Mouse (Mus musculus): ENCODE results near the gene Slc41a2. TPM values are rescaled to one million over a fixed set of nuclear protein-coding genes. Genes with fewer than 3 reads are reported as not detected.

Slc41a2 gene
- polyA plus RNA-seq, 1 experiment from 2014 or later, result 0.84 TPM

DNA sequence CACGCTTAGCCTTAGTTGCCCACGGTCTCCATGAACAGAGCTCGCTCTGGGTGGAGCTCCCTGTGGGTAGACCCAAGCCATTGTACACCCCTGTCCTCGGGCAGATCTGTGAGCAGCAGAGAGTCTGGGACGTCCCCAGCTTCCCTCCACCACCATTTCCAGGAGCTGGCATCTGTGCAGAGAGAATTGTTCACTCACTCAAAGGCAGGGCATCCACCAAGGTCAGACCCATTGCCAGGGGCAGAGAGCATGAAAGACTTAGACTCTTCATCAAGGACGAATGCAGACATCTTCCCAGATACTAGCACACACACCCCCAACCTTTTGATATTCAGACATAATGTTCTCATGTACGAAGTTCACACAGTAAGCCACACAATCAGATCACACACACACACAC, 136.2 kb downstream of the Slc41a2 start:
- Histone ChIP-seq H3K4me1 (ENCODE audit: control insufficient read depth, insufficient read depth, low read length) (peaks cover 12% of the 10 kb centered on the region), H3K36me3 (ENCODE audit: control insufficient read depth, insufficient read depth) (no peaks in the 10 kb centered on the region), H3K4me2 (ENCODE audit: low read depth, low read length) (no peak overlapping the region), H3K9ac (ENCODE audit: low read length) (no peak overlapping the region), H3K4me3 (ENCODE audit: low read length) (no peak overlapping the region), H3K9me3 (replicated peaks; ENCODE audit: control insufficient read depth, low read length) (no peaks in the 10 kb centered on the region), H3K27ac (ENCODE audit: low read length) (no peak overlapping the region), H3K27me3 (ENCODE audit: control insufficient read depth, insufficient read depth, low read length) (no peaks in the 10 kb centered on the region)
- no peak for ATAC-seq (replicated peaks; ENCODE audit: extremely low read depth, insufficient read depth, low FRiP score)
- WGBS, result 84% methylated on average over 7 of the region's 7 CpGs

DNA sequence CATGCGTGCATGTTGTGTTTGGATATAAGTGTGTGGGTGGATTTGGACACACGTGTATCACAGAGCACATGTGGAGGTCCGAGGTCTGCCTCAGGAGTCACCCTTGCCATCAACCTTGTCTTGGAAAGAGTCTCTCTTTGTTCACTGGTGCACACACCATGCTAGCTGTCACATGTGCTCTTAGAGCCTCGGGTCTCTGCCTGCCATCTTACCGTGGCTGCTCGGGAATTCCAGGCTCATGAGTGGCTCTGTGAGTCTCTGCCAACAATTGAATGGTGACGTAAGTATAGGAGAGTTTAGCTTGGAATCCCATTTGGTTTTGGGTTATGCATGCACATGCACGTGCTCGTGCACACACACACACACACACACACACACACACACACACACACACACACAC, 138.4 kb downstream of the Slc41a2 start:
- WGBS, result 59% methylated on average over 9 of the region's 9 CpGs

DNA sequence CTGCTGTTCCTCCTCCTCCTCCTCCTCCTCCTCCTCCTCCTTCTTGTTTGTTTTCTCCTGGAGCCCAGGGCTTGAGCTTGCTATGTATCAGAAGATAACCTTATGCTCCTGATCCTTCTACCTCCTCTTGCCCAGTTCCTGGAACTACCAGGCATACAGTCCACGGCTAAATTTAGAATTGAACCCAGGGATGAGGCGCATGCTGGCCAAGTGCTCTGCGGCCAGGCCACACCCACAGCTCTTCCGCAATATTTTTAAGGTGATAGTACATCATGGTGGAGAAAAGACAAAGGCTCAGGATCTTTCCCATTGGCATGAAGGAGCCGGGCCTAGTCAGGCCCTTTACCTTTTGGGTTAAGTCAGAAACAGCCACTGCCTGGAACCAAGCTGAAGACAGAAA, 139.0 kb downstream of the Slc41a2 start:
- H3K27me3 ChIP-seq (ENCODE audit: control insufficient read depth, insufficient read depth, low read length), result no peaks in the 10 kb centered on the region
- no peaks in the 10 kb centered on the region for H3K36me3 ChIP-seq (ENCODE audit: control insufficient read depth, insufficient read depth)
- 0 out of 2 replicates have a peak overlapping the region, but pooled peaks have one; percentile 9 for H3K27ac ChIP-seq (ENCODE audit: low read length)
- H3K4me1 ChIP-seq (ENCODE audit: control insufficient read depth, insufficient read depth, low read length), result peaks cover 15% of the 10 kb centered on the region
- H3K9ac ChIP-seq (ENCODE audit: low read length), result no peak overlapping the region
- no peak overlapping the region for H3K4me3 ChIP-seq (ENCODE audit: low read length)
- H3K9me3 ChIP-seq (replicated peaks; ENCODE audit: control insufficient read depth, low read length), result no peaks in the 10 kb centered on the region
- H3K4me2 ChIP-seq (ENCODE audit: low read depth, low read length), result no peak overlapping the region
- 0 out of 2 replicates have a peak, but pooled peaks have one; percentile 43 for ATAC-seq (replicated peaks; ENCODE audit: extremely low read depth, insufficient read depth, low FRiP score)
- 41% methylated on average over 5 of the region's 5 CpGs for WGBS

More for the DNA sequence above, 138.4 kb downstream of the Slc41a2 start:
- Histone ChIP-seq H3K9me3 (replicated peaks; ENCODE audit: control insufficient read depth, low read length) (no peaks in the 10 kb centered on the region), H3K4me2 (ENCODE audit: low read depth, low read length) (no peak overlapping the region), H3K4me3 (ENCODE audit: low read length) (no peak overlapping the region), H3K27me3 (ENCODE audit: control insufficient read depth, insufficient read depth, low read length) (no peaks in the 10 kb centered on the region), H3K36me3 (ENCODE audit: control insufficient read depth, insufficient read depth) (no peaks in the 10 kb centered on the region), H3K9ac (ENCODE audit: low read length) (no peak overlapping the region), H3K27ac (ENCODE audit: low read length) (no peak overlapping the region), H3K4me1 (ENCODE audit: control insufficient read depth, insufficient read depth, low read length) (peaks cover 13% of the 10 kb centered on the region)
- no peak for ATAC-seq (replicated peaks; ENCODE audit: extremely low read depth, insufficient read depth, low FRiP score)

DNA sequence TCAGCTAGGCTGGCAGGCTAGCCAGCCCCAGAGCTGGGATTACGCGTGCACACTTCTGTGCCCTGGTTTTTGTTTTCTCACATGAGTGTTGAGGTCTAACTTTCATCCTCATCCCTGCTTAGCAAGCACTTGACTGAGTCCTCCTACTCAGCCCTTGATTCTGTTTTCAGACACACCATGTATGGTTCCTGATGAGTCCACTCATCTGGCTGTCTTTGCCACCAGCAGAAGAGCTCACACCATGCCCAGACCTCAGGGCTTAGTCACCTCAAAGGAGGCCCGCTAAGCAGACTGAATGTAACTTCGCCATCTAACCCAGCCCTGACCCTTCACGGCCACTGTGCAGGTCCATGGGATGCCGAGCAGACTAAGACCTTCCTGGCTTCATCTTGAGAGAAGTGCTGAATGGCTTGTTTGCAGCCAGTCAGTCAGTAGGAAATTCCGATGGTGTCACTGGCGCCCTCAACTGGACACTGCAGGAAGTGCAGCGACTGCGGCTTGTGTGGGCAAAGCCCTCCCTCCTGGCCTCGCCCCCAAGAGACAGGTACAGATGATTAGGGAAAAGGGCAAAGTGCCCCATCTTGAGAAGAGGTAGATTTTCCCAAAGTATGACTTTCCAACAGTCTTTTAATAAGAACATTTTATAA, 139.9 kb downstream of the Slc41a2 start:
- WGBS, result 55% methylated on average over 11 of the region's 11 CpGs
- no peak overlapping the region for H3K4me2 ChIP-seq (ENCODE audit: low read depth, low read length)
- no peaks in the 10 kb centered on the region for H3K9me3 ChIP-seq (replicated peaks; ENCODE audit: control insufficient read depth, low read length)
- H3K27me3 ChIP-seq (ENCODE audit: control insufficient read depth, insufficient read depth, low read length), result no peaks in the 10 kb centered on the region
- no peaks in the 10 kb centered on the region for H3K36me3 ChIP-seq (ENCODE audit: control insufficient read depth, insufficient read depth)
- H3K4me3 ChIP-seq (ENCODE audit: low read length), result no peak overlapping the region
- peaks cover 15% of the 10 kb centered on the region for H3K4me1 ChIP-seq (ENCODE audit: control insufficient read depth, insufficient read depth, low read length)
- ATAC-seq (replicated peaks; ENCODE audit: extremely low read depth, insufficient read depth, low FRiP score), result no peak
- H3K27ac ChIP-seq (ENCODE audit: low read length), result no peak overlapping the region
- H3K9ac ChIP-seq (ENCODE audit: low read length), result no peak overlapping the region

DNA sequence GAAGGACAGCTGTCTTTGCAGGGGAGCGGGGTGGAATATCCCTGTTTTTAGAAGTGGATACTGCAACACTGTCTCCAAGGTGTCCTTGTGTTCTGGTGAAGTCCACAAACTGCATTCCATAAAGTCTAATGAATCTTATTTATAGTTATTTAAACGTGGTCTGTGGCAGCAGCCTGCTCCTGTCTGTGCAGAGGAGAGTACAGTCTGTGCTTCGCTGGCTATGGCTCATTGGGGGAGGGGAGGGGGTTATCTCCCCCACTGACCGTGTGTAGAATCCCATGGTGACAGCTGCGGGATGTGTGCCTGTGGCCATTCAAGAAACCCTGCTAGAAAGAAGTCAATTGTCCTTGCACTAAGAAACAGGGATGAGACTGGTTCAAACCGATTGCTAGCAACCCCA, 145.7 kb downstream of the Slc41a2 start:
- Histone ChIP-seq H3K9ac (ENCODE audit: low read length) (no peak overlapping the region), H3K4me2 (ENCODE audit: low read depth, low read length) (no peak overlapping the region), H3K27ac (ENCODE audit: low read length) (peak overlapping the region; percentile 37; the same call in 1 of the 2 replicates), H3K4me3 (ENCODE audit: low read length) (no peak overlapping the region), H3K4me1 (ENCODE audit: control insufficient read depth, insufficient read depth, low read length) (peaks cover 12% of the 10 kb centered on the region), H3K9me3 (replicated peaks; ENCODE audit: control insufficient read depth, low read length) (0 out of 2 replicates have a peak, but pooled peaks cover 3% of the 10 kb centered on the region), H3K27me3 (ENCODE audit: control insufficient read depth, insufficient read depth, low read length) (no peaks in the 10 kb centered on the region), H3K36me3 (ENCODE audit: control insufficient read depth, insufficient read depth) (peaks cover 9% of the 10 kb centered on the region; the same call in 1 of the 2 replicates)
- 48% methylated on average over 6 of the region's 6 CpGs for WGBS
- ATAC-seq (replicated peaks; ENCODE audit: extremely low read depth, insufficient read depth, low FRiP score), result 0 out of 2 replicates have a peak, but pooled peaks have one; percentile 51

DNA sequence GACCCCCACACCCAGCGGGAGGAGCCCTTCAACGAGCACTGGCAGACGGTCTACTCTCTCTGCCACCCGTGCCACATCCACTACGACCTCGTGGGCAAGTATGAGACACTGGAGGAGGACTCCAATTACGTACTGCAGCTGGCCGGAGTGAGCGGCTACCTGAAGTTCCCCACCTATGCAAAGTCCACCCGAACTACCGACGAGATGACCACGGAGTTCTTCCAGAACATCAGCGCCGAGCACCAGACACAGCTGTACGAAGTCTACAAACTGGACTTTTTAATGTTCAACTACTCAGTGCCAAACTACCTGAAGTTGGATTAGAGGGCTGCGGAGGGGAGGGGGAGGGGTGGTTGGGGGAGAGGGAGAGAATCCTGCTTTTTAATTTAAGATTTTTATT, 146.2 kb downstream of the Slc41a2 start:
- 95% methylated on average over 17 of the region's 17 CpGs for WGBS
- Histone ChIP-seq H3K27me3 (ENCODE audit: control insufficient read depth, insufficient read depth, low read length) (no peaks in the 10 kb centered on the region), H3K27ac (ENCODE audit: low read length) (no peak overlapping the region), H3K4me3 (ENCODE audit: low read length) (no peak overlapping the region), H3K9me3 (replicated peaks; ENCODE audit: control insufficient read depth, low read length) (0 out of 2 replicates have a peak, but pooled peaks cover 3% of the 10 kb centered on the region), H3K4me1 (ENCODE audit: control insufficient read depth, insufficient read depth, low read length) (peaks cover 13% of the 10 kb centered on the region), H3K9ac (ENCODE audit: low read length) (no peak overlapping the region), H3K4me2 (ENCODE audit: low read depth, low read length) (no peak overlapping the region), H3K36me3 (ENCODE audit: control insufficient read depth, insufficient read depth) (peaks cover 9% of the 10 kb centered on the region; the same call in 1 of the 2 replicates)
- no peak for ATAC-seq (replicated peaks; ENCODE audit: extremely low read depth, insufficient read depth, low FRiP score)

DNA sequence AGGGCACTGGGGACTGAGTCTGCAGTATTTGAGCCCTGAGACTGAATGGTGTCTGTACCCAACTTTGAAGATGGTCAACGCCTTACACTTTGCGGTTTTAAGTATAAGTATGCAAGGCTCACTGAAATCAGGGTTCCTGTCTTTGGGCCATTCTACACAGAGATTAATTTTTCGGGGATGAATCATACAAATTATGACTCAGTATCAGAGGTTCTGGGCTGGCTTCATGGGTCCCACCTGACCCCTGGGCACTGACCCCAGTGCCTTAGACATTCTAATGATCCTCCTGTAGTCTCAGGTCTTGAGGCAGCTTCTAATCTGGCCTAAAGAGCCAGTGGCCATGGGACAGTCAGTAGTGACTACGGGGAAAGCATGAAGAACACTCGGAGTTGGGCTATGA, 148.6 kb downstream of the Slc41a2 start:
- no peak for ATAC-seq (replicated peaks; ENCODE audit: extremely low read depth, insufficient read depth, low FRiP score)
- 86% methylated on average over 5 of the region's 5 CpGs for WGBS
- no peak overlapping the region for H3K9ac ChIP-seq (ENCODE audit: low read length)
- H3K4me1 ChIP-seq (ENCODE audit: control insufficient read depth, insufficient read depth, low read length), result peaks cover 18% of the 10 kb centered on the region
- no peak overlapping the region for H3K4me3 ChIP-seq (ENCODE audit: low read length)
- no peak overlapping the region for H3K27ac ChIP-seq (ENCODE audit: low read length)
- H3K36me3 ChIP-seq (ENCODE audit: control insufficient read depth, insufficient read depth), result peaks cover 9% of the 10 kb centered on the region; the same call in 1 of the 2 replicates
- 0 out of 2 replicates have a peak, but pooled peaks cover 3% of the 10 kb centered on the region for H3K9me3 ChIP-seq (replicated peaks; ENCODE audit: control insufficient read depth, low read length)
- H3K4me2 ChIP-seq (ENCODE audit: low read depth, low read length), result no peak overlapping the region
- no peaks in the 10 kb centered on the region for H3K27me3 ChIP-seq (ENCODE audit: control insufficient read depth, insufficient read depth, low read length)

DNA sequence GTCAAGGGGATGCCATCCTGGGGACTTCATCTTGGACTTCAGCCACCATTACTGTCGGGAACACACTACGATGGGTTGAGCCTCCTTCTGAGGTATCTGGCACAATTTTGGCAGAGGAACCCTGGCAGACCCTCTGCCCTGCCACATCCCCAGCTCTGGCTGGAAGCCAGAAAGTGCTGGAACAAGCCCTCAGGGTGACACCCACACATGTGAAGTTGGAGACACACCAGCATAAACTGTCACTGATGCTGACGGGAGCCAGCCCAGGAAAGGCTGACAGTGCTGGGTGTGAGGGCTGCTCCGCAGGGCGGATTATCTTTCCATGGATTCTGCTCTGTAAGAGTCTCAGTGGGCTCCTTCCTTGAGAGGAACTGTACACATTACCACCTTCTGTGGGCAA, 150.7 kb downstream of the Slc41a2 start:
- H3K4me3 ChIP-seq (ENCODE audit: low read length), result no peak overlapping the region
- ATAC-seq (replicated peaks; ENCODE audit: extremely low read depth, insufficient read depth, low FRiP score), result no peak
- no peak overlapping the region for H3K9ac ChIP-seq (ENCODE audit: low read length)
- no peak overlapping the region for H3K4me2 ChIP-seq (ENCODE audit: low read depth, low read length)
- 30% methylated on average over 5 of the region's 5 CpGs for WGBS
- 0 out of 2 replicates have a peak, but pooled peaks cover 3% of the 10 kb centered on the region for H3K9me3 ChIP-seq (replicated peaks; ENCODE audit: control insufficient read depth, low read length)
- peaks cover 9% of the 10 kb centered on the region; the same call in 1 of the 2 replicates for H3K36me3 ChIP-seq (ENCODE audit: control insufficient read depth, insufficient read depth)
- no peak overlapping the region for H3K27ac ChIP-seq (ENCODE audit: low read length)
- H3K27me3 ChIP-seq (ENCODE audit: control insufficient read depth, insufficient read depth, low read length), result no peaks in the 10 kb centered on the region
- peaks cover 22% of the 10 kb centered on the region for H3K4me1 ChIP-seq (ENCODE audit: control insufficient read depth, insufficient read depth, low read length)

DNA sequence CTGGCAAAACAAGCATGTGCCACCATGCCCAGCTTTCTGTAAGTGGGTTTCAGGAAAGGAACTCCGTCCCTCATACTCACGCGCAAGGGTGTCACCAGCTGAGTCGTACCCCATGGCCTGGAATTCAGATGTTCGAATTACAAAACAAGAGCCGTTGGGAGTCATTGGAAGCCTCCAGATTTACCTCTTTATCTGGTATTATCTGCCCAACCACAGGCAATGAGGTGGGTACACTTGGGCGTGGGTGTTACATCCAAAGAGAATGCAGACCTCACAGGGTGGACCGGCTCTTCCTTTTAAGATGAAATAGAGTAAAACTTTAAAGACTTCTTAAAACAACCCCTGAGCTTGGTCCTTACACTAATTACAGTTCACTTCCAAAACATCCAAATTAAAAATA, 151.5 kb downstream of the Slc41a2 start:
- H3K27me3 ChIP-seq (ENCODE audit: control insufficient read depth, insufficient read depth, low read length), result no peaks in the 10 kb centered on the region
- H3K9me3 ChIP-seq (replicated peaks; ENCODE audit: control insufficient read depth, low read length), result 0 out of 2 replicates have a peak, but pooled peaks cover 3% of the 10 kb centered on the region
- no peak overlapping the region for H3K4me2 ChIP-seq (ENCODE audit: low read depth, low read length)
- no peak overlapping the region for H3K4me3 ChIP-seq (ENCODE audit: low read length)
- H3K27ac ChIP-seq (ENCODE audit: low read length), result no peak overlapping the region
- 81% methylated on average over 8 of the region's 8 CpGs for WGBS
- no peak for ATAC-seq (replicated peaks; ENCODE audit: extremely low read depth, insufficient read depth, low FRiP score)
- H3K9ac ChIP-seq (ENCODE audit: low read length), result no peak overlapping the region
- H3K4me1 ChIP-seq (ENCODE audit: control insufficient read depth, insufficient read depth, low read length), result peaks cover 22% of the 10 kb centered on the region
- H3K36me3 ChIP-seq (ENCODE audit: control insufficient read depth, insufficient read depth), result peaks cover 4% of the 10 kb centered on the region; the same call in 1 of the 2 replicates

Data from heart, embryonic 16.5 days (tissue).